ENCODE assay signal across 9 mouse cellular contexts in genomic region chr16:43709432-43710133, GRCm38 (mm10). TPM values are rescaled to one million over a fixed set of nuclear protein-coding genes. Genes with fewer than 3 reads are reported as not detected.
DNase-seq lines count a peak whose midpoint lies in the region; ATAC-seq lines count a peak whose summit lies in the region.
"Had no signal": no experiment of that assay in that cellular context is flagged by ENCODE, and none has a peak within 500 bp of the region (broad histone marks: within the 10 kb centered on the region; RNA-seq: fewer than 3 reads in every experiment).

No protein-coding gene starts in this region.

- no peak for ATAC-seq in heart, embryonic 11.5 days (replicated peaks; ENCODE audit: insufficient number of reproducible peaks, low FRiP score, low TSS enrichment)
- ATAC-seq in midbrain, embryonic 12.5 days (ENCODE audit: low FRiP score, low read depth) = peak; percentile 71; the same call in 1 of the 2 replicates

- no peaks in the 10 kb centered on the region for H3K9me3 ChIP-seq in heart, embryonic 11.5 days (replicated peaks; ENCODE audit: control insufficient read depth, low read length)
- no peaks in the 10 kb centered on the region for H3K9me3 ChIP-seq in midbrain, embryonic 12.5 days

- intact Hi-C loops in left cerebral cortex, postnatal 4 days (cut with DNase I) = no loop called here

- no peak overlapping the region for H3K9ac ChIP-seq in heart, embryonic 11.5 days (ENCODE audit: low read depth, low read length)
- no peak overlapping the region for H3K9ac ChIP-seq in midbrain, embryonic 12.5 days (replicated peaks)

- no peaks in the 10 kb centered on the region for H3K27me3 ChIP-seq in heart, embryonic 11.5 days (ENCODE audit: control insufficient read depth, insufficient read depth, low read length)
- no peaks in the 10 kb centered on the region for H3K27me3 ChIP-seq in midbrain, embryonic 12.5 days

- peak; percentile 70 for DNase-seq in 416B (ENCODE audit: low read depth)
- DNase-seq in B cell, adult 2 months = peak; percentile 56 to 60
- no peak for DNase-seq in ovary, postnatal 36 days (ENCODE audit: low spot score)
- DNase-seq in liver = no peak
- no peak for DNase-seq in gastrocnemius, adult 8-10 months (ENCODE audit: low spot score in 2 of 2)
- no peak for DNase-seq in left cerebral cortex, postnatal 4 days

- H3K4me3 ChIP-seq in heart, embryonic 11.5 days (ENCODE audit: low read depth, low read length) = no peak overlapping the region
- H3K4me3 ChIP-seq in midbrain, embryonic 12.5 days = no peak overlapping the region

- H3K36me3 ChIP-seq in heart, embryonic 11.5 days (ENCODE audit: control insufficient read depth, insufficient read depth, low read length) = no peaks in the 10 kb centered on the region
- H3K36me3 ChIP-seq in midbrain, embryonic 12.5 days = no peaks in the 10 kb centered on the region

- no peak overlapping the region for H3K27ac ChIP-seq in heart, embryonic 11.5 days (ENCODE audit: low read depth, low read length)
- peak overlapping the region; percentile 52; the same call in 1 of the 2 replicates for H3K27ac ChIP-seq in midbrain, embryonic 12.5 days (replicated peaks)

- H3K4me1 ChIP-seq in heart, embryonic 11.5 days (ENCODE audit: control insufficient read depth, insufficient read depth, low read length) = peaks cover 13% of the 10 kb centered on the region
- H3K4me1 ChIP-seq in midbrain, embryonic 12.5 days = peaks cover 14% of the 10 kb centered on the region; the same call in 1 of the 2 replicates

- H3K4me2 ChIP-seq in heart, embryonic 11.5 days = peak overlapping the region; percentile 47
- peak overlapping the region; percentile 15; the same call in 1 of the 2 replicates for H3K4me2 ChIP-seq in midbrain, embryonic 12.5 days (replicated peaks)

- WGBS in heart, embryonic 11.5 days (ENCODE audit: insufficient replicate concordance) = 34% methylated on average over 9 of the region's 9 CpGs
- WGBS in midbrain, embryonic 12.5 days = 44% methylated on average over 9 of the region's 9 CpGs

RNA-seq across cellular contexts. Expression of gene Drd3, which starts 44.2 kb away (rescaled TPM):
- polyA plus RNA-seq in heart, embryonic 11.5 days (2014; fragmentation: Nextera tagmentation; extraction: Ambion mirVana) = not detected in 2 replicates
- polyA plus RNA-seq in midbrain, embryonic 12.5 days (2016; fragmentation: Nextera tagmentation; extraction: Ambion mirVana) = not detected in 2 replicates
- total RNA-seq in gastrocnemius, adult 8-10 months (2022) = not detected
- total RNA-seq in left cerebral cortex, postnatal 4 days (2021) = under 1 TPM; 0.26 to 0.46 TPM

RNA-seq across cellular contexts. Expression of gene Tigit, which starts 45.6 kb away (rescaled TPM):
- not detected in 2 replicates for polyA plus RNA-seq in heart, embryonic 11.5 days (2014; fragmentation: Nextera tagmentation; extraction: Ambion mirVana)
- 0.20 TPM in 1 of 2 replicates, not detected in the other for polyA plus RNA-seq in midbrain, embryonic 12.5 days (2016; fragmentation: Nextera tagmentation; extraction: Ambion mirVana)
- total RNA-seq in gastrocnemius, adult 8-10 months (2022) = not detected
- total RNA-seq in left cerebral cortex, postnatal 4 days (2021) = not detected
- polyA plus RNA-seq: cerebellum, adult 2 months had no signal

Comparison
In these comparisons a context has a peak if more than half of its experiments do, and no peak if none do; other contexts are left out.
1. DNase-seq: peak in 416B (single experiment) and B cell, adult 2 months (2 of 2); none in ovary, postnatal 36 days (single experiment), liver (single experiment), gastrocnemius, adult 8-10 months (0 of 2) and left cerebral cortex, postnatal 4 days (single experiment).